11 mouse cellular contexts compared by ENCODE assay signal in the genomic region with DNA sequence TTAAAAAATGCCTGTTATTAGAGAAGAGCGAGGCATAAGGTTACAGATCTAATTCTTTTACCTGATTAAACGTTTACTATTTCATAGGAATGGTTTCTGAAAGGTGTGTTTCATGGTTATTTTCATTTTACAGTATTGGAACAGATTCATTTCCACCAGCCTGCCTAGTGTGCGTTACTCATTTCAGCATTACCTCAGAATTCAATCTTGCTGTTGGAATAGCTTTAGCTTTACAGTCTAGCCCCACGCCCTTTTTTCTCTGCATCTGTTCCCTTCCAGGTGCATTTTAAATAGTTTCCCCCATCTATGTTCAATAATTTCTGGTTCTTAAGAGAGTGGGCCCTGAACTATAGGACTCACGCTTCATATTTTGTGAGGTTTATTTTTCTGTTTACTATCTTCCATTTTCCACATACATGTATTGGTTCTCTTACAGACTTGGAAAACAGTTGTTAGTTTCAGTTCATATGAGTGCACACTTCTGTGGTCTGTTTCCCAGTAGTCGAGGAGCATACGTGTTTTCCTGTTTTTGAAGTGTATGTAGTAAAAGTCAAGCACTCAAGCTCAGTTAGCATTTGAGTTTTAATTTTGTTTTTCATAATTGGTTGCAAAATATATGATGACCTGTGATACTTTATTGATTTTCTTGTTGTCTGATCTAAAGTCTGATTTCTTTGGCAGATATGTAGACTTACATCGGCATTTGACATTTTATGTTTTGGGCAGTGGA. TPM values are rescaled to one million over a fixed set of nuclear protein-coding genes. Genes with fewer than 3 reads are reported as not detected.
A peak's percentile ranks its signal among the peaks of the same experiment; 100 is the strongest.
DNase-seq lines count a peak whose midpoint lies in the region; ATAC-seq and TF ChIP-seq lines count a peak whose summit lies in the region.
"Had no signal": no experiment of that assay in that cellular context is flagged by ENCODE, and none has a peak within 500 bp of the region (broad histone marks: within the 10 kb centered on the region; RNA-seq: fewer than 3 reads in every experiment).

No protein-coding gene starts in this region.

- no peaks in the 10 kb centered on the region for H3K9me3 ChIP-seq in hindbrain, embryonic 13.5 days
- H3K9me3 ChIP-seq in hindbrain, embryonic 11.5 days (ENCODE audit: control insufficient read depth, low read length), result no peaks in the 10 kb centered on the region
- H3K9me3 ChIP-seq in limb, embryonic 14.5 days (ENCODE audit: control insufficient read depth, low read length), result no peaks in the 10 kb centered on the region
- H3K9me3 ChIP-seq: G1E had no signal

- DNase-seq in hindbrain, embryonic 11.5 days (ENCODE audit: low spot score), result no peak
- no peak for DNase-seq in thymus, adult 2 months
- DNase-seq in thymus, postnatal 0 days (ENCODE audit: low spot score), result no peak
- no peak for DNase-seq in limb, embryonic 14.5 days (ENCODE audit: low spot score)
- no peak for DNase-seq in right cerebral cortex, postnatal 4 days
- no peak for DNase-seq in left cerebral cortex, adult 8-10 months (ENCODE audit: low spot score in 2 of 2)
- no peak for DNase-seq in frontal cortex, postnatal 10 days (ENCODE audit: low spot score in 2 of 2)
- DNase-seq: adrenal gland, postnatal 25 days had no signal

- TF ChIP-seq POLR2A in thymus, adult 2 months (IDR thresholded peaks at IDR 0.05; ENCODE audit: control insufficient read depth, extremely low read depth, insufficient read depth, low read length, poor library complexity), result no peak
- no peak for TF ChIP-seq POLR2A in limb, embryonic 14.5 days (IDR thresholded peaks at IDR 0.05; ENCODE audit: borderline replicate concordance, extremely low read depth, insufficient read depth, insufficient read length)

- peak overlapping the region; percentile 73 for H3K27ac ChIP-seq in hindbrain, embryonic 13.5 days
- no peak overlapping the region for H3K27ac ChIP-seq in hindbrain, embryonic 11.5 days (ENCODE audit: low read depth, low read length)
- peak overlapping the region; percentile 29 for H3K27ac ChIP-seq in thymus, adult 2 months (ENCODE audit: control insufficient read depth, insufficient read depth, low read length)
- H3K27ac ChIP-seq in limb, embryonic 14.5 days (replicated peaks; ENCODE audit: low read depth, low read length), result peak overlapping the region; percentile 71; the same call in 1 of the 2 replicates

- no peak for TF ChIP-seq CTCF in thymus, adult 2 months (IDR thresholded peaks at IDR 0.05; ENCODE audit: borderline replicate concordance, control insufficient read depth, extremely low read depth, insufficient read depth, low read length, poor library complexity)

- WGBS in hindbrain, embryonic 13.5 days, result 84% methylated on average over 8 of the region's 8 CpGs
- 84% methylated on average over 8 of the region's 8 CpGs for WGBS in hindbrain, embryonic 11.5 days
- WGBS in thymus, adult 2 months, result 38% methylated on average over 8 of the region's 8 CpGs
- 32% methylated on average over 8 of the region's 8 CpGs for WGBS in limb, embryonic 14.5 days

- no peak for ATAC-seq in hindbrain, embryonic 13.5 days (ENCODE audit: low FRiP score)
- ATAC-seq in hindbrain, embryonic 11.5 days (ENCODE audit: low FRiP score), result no peak
- ATAC-seq in limb, embryonic 14.5 days (ENCODE audit: low FRiP score, low read depth), result no peak

- no peaks in the 10 kb centered on the region for H3K27me3 ChIP-seq in hindbrain, embryonic 13.5 days
- H3K27me3 ChIP-seq in hindbrain, embryonic 11.5 days (ENCODE audit: control insufficient read depth, insufficient read depth, low read length), result no peaks in the 10 kb centered on the region
- H3K27me3 ChIP-seq in thymus, adult 2 months (ENCODE audit: control insufficient read depth, insufficient read depth, low read length), result no peaks in the 10 kb centered on the region
- H3K27me3 ChIP-seq in limb, embryonic 14.5 days (ENCODE audit: control insufficient read depth, insufficient read depth, low read length), result no peaks in the 10 kb centered on the region

- H3K36me3 ChIP-seq in hindbrain, embryonic 13.5 days, result no peaks in the 10 kb centered on the region
- no peaks in the 10 kb centered on the region for H3K36me3 ChIP-seq in hindbrain, embryonic 11.5 days (ENCODE audit: control insufficient read depth, insufficient read depth, low read length)
- no peaks in the 10 kb centered on the region for H3K36me3 ChIP-seq in thymus, adult 2 months (ENCODE audit: control insufficient read depth, insufficient read depth, low read length)
- H3K36me3 ChIP-seq in limb, embryonic 14.5 days (ENCODE audit: control insufficient read depth, insufficient read depth, low read length), result no peaks in the 10 kb centered on the region
- H3K36me3 ChIP-seq: G1E had no signal

- peaks cover 21% of the 10 kb centered on the region for H3K4me1 ChIP-seq in hindbrain, embryonic 13.5 days (replicated peaks)
- H3K4me1 ChIP-seq in hindbrain, embryonic 11.5 days (replicated peaks; ENCODE audit: control insufficient read depth, insufficient read depth, low read length), result 0 out of 2 replicates have a peak, but pooled peaks cover 2% of the 10 kb centered on the region
- H3K4me1 ChIP-seq in thymus, adult 2 months (replicated peaks; ENCODE audit: control insufficient read depth, insufficient read depth, low read length), result peaks cover 10% of the 10 kb centered on the region
- peaks cover 25% of the 10 kb centered on the region for H3K4me1 ChIP-seq in limb, embryonic 14.5 days (ENCODE audit: control insufficient read depth, insufficient read depth, low read length)

- H3K9ac ChIP-seq in hindbrain, embryonic 13.5 days, result no peak overlapping the region
- no peak overlapping the region for H3K9ac ChIP-seq in hindbrain, embryonic 11.5 days (ENCODE audit: low read depth, low read length)
- no peak overlapping the region for H3K9ac ChIP-seq in limb, embryonic 14.5 days (ENCODE audit: low read depth, low read length, severe bottlenecking)

- H3K4me3 ChIP-seq in hindbrain, embryonic 13.5 days, result no peak overlapping the region
- no peak overlapping the region for H3K4me3 ChIP-seq in hindbrain, embryonic 11.5 days (ENCODE audit: low read depth, low read length)
- no peak overlapping the region for H3K4me3 ChIP-seq in thymus, adult 2 months (ENCODE audit: control insufficient read depth, insufficient read depth, low read length)
- H3K4me3 ChIP-seq in limb, embryonic 14.5 days (replicated peaks; ENCODE audit: low read length), result no peak overlapping the region

- H3K4me2 ChIP-seq in hindbrain, embryonic 13.5 days, result no peak overlapping the region
- H3K4me2 ChIP-seq in hindbrain, embryonic 11.5 days (replicated peaks; ENCODE audit: low read depth, low read length), result no peak overlapping the region
- peak overlapping the region; percentile 18; the same call in 1 of the 2 replicates for H3K4me2 ChIP-seq in limb, embryonic 14.5 days (replicated peaks; ENCODE audit: low read depth, low read length, severe bottlenecking)
- H3K4me2 ChIP-seq: liver, embryonic 11.5 days had no signal

RNA-seq across cellular contexts. Expression of a gene that starts 32.0 kb away (rescaled TPM):
- polyA plus RNA-seq in hindbrain, embryonic 13.5 days (2015; fragmentation: Nextera tagmentation; extraction: Ambion mirVana), result 11.0 and 12.7 TPM in 2 replicates
- 9.0 and 9.5 TPM in 2 replicates for polyA plus RNA-seq in hindbrain, embryonic 11.5 days (2014; fragmentation: Nextera tagmentation; extraction: Ambion mirVana)
- polyA plus RNA-seq in thymus, adult 2 months (2012; rRNA removed), result 31.0 and 34.0 TPM in 2 replicates
- 15.8 and 19.7 TPM in 2 replicates for polyA plus RNA-seq in thymus, postnatal 0 days (2015; fragmentation: Nextera tagmentation; extraction: Ambion mirVana)
- polyA plus RNA-seq in limb, embryonic 14.5 days (2012; rRNA removed), result 13.5 and 15.6 TPM in 2 replicates
- polyA plus RNA-seq in limb, embryonic 14.5 days (2014; fragmentation: Nextera tagmentation; extraction: Ambion mirVana), result 12.2 and 14.4 TPM in 2 replicates
- total RNA-seq in left cerebral cortex, adult 8-10 months (2022), result 10 to 100 TPM; 46.8 to 57.5 (median 52.8) TPM
